Mouse (Mus musculus) intestine, embryonic 15.5 days (tissue): Measurements from ENCODE around the gene Hunk. TPM values are rescaled to one million over a fixed set of nuclear protein-coding genes. Genes with fewer than 3 reads are reported as not detected.
A peak's percentile ranks its signal among the peaks of the same experiment; 100 is the strongest.

Experiments used
- ATAC-seq: fragments of 200-750 bp; cut with Nextera tagmentation; 2 replicates; pipeline ENCODE4 v1.8.0; 2017; ENCODE audit warnings: moderate TSS enrichment, moderate library complexity
- H3K27ac ChIP-seq: fragments of 300-500 bp; sonication (generic); 2 replicates; pipeline ENCODE4 v1.5.1; 2015; ENCODE audit warnings: mild to moderate bottlenecking, inconsistent platforms
- H3K27me3 ChIP-seq: fragments of 300-500 bp; sonication (generic); replicated peaks from 2 replicates; pipeline ENCODE4 v1.6.1; 2015; ENCODE audit warnings: inconsistent platforms
- H3K36me3 ChIP-seq: fragments of 300-500 bp; sonication (generic); 2 replicates; pipeline ENCODE4 v1.6.1; 2015; ENCODE audit warnings: inconsistent platforms
- H3K4me1 ChIP-seq: fragments of 300-500 bp; sonication (generic); replicated peaks from 2 replicates; pipeline ENCODE4 v1.6.1; 2015; ENCODE audit warnings: inconsistent platforms
- H3K4me2 ChIP-seq: fragments of 300-500 bp; sonication (generic); replicated peaks from 2 replicates; pipeline ENCODE4 v1.6.1; 2015; ENCODE audit warnings: mild to moderate bottlenecking, inconsistent platforms
- H3K4me3 ChIP-seq: fragments of 300-500 bp; sonication (generic); replicated peaks from 2 replicates; pipeline ENCODE4 v1.5.1; 2015; ENCODE audit warnings: inconsistent platforms
- H3K9ac ChIP-seq: fragments of 300-500 bp; sonication (generic); 2 replicates; pipeline ENCODE4 v1.6.1; 2015; ENCODE audit warnings: inconsistent platforms
- H3K9me3 ChIP-seq: fragments of 300-500 bp; sonication (generic); 2 replicates; pipeline ENCODE4 v1.6.1; 2016; ENCODE audit warnings: inconsistent platforms
- WGBS: fragments of 180-500 bp; shearing (Covaris S2); methylation state at CpG from one replicate; pipeline ENCODE4 v1.1.7; 2015; 5-methylcytosine and 5-hydroxymethylcytosine counted together
- polyA plus RNA-seq: library from polyadenylated mRNA; unstranded; fragments of >200 nt; fragmentation: Nextera tagmentation; extraction: Ambion mirVana; gene quantifications from 2 replicates; pipeline ENCODE4 v1.2.1, GENCODE M21; 2015

The Hunk gene
- polyA plus RNA-seq, 1 experiment from 2014 or later = 6.5 TPM

DNA sequence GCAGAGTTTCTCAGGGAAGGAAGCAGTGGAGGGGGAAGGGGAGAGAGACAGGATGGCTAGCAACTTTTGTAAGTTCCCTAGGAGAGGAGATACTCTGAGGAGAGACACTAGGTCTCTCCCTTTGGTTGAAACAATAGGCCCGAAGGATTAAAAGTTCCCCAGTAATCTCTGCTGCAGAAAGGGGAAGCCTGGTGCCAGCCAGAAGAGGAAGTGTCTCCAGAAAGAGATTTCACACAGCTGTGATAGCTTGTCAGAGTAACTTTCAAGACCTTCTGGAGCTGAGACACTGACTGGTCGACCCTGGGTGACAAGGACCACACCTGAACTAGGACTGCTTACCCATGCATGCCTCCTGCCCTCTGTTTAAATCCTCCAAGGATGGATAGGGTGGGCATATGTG is 11.1 kb downstream of the Hunk start:
- Histone ChIP-seq H3K9me3 (no peaks in the 10 kb centered on the region), H3K36me3 (0 out of 2 replicates have a peak, but pooled peaks cover 3% of the 10 kb centered on the region), H3K27me3 (no peaks in the 10 kb centered on the region), H3K27ac (no peak overlapping the region), H3K4me2 (no peak overlapping the region), H3K4me1 (peaks cover 20% of the 10 kb centered on the region), H3K4me3 (no peak overlapping the region), H3K9ac (no peak overlapping the region)
- no peak for ATAC-seq
- WGBS = 46% methylated on average over 2 of the region's 2 CpGs

DNA sequence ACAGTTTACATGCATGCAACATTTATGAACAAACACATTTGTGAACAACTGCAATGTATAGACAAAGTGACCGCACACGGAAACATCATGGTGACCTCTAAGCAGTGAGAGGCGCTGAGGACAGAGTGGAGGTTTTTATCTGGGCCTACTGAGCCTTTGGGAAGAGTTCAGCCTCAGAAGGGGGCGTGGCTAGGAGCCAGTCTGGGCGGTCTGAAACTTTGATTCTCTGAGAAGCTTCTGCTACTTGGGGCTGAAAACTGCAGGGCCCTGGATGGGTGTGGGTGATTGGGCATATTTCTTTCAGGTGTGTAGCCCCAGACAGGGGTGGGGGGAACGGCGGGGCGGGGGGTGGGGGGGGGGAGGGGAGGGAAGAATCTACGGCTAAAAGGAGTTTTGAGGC is 14.5 kb downstream of the Hunk start:
- no peak overlapping the region for H3K9ac ChIP-seq
- peak; percentile 74 for ATAC-seq
- H3K27me3 ChIP-seq = no peaks in the 10 kb centered on the region
- peaks cover 20% of the 10 kb centered on the region for H3K4me1 ChIP-seq
- H3K9me3 ChIP-seq = no peaks in the 10 kb centered on the region
- peak overlapping the region; percentile 48 for H3K27ac ChIP-seq
- 9% methylated on average over 6 of the region's 9 CpGs for WGBS
- peak overlapping the region; percentile 26; the same call in 1 of the 2 replicates for H3K4me2 ChIP-seq
- H3K4me3 ChIP-seq = no peak overlapping the region
- H3K36me3 ChIP-seq = no peaks in the 10 kb centered on the region

DNA sequence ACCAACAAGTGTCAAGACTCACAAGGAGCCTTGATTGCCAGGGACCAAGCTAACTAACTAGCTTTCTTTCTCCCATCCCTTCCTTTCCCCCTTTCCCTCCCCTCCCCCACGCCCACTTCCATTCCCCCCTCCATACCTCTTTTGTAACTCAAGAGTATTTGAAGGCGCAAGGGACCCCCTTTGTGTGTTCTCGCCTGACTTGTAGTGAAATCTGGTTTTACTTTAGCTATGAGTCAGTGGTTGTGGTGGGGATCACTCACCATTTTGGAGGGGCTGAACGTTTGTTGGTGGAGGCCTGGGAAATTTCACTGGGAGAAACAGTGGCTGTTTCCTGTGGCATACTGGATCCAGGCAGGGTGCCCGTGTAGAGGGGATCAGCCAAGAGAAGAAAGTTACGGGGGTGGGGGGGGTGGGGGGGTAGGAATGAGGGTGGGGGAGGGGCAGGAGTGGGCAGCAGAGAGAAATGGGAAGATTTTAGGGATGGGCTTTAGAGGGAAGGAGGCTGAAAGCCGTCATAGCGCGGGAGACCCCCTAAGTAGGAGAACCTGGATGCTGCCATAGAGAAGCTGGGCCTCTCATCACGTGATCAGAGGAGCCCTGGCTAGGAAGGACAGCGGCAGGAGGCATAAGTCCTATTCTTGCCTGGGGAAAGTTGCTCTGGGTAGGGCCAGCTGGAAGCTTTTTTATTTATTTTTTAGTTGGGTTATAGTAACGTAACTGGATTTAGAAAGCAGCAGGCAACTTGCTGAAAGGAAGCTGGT is 15.3 kb downstream of the Hunk start:
- no peak overlapping the region for H3K4me2 ChIP-seq
- no peaks in the 10 kb centered on the region for H3K36me3 ChIP-seq
- H3K4me1 ChIP-seq = peaks cover 20% of the 10 kb centered on the region
- 35% methylated on average over 12 of the region's 12 CpGs for WGBS
- no peaks in the 10 kb centered on the region for H3K27me3 ChIP-seq
- peak; percentile 35; the same call in 1 of the 2 replicates for ATAC-seq
- no peaks in the 10 kb centered on the region for H3K9me3 ChIP-seq
- H3K9ac ChIP-seq = no peak overlapping the region
- H3K4me3 ChIP-seq = no peak overlapping the region
- H3K27ac ChIP-seq = peak overlapping the region; percentile 48

DNA sequence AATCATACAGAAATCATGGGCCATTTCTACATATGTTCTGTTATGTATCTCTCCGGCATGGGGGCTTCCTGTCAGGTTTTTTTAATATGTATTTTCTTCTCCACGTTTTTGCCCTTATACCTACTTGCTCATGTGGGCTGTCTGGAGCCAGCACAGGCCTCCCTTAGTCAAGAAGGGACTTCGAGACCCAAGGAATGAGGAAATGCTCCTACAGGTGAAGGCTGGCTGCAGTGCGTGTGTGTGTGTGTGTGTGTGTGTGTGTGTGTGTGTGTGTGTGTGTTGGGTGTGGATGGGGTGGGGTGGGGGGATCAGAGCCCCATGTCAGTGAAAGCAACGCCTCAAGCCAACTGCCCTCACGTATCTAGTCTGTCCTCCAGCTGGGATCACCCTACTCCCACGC is 16.5 kb downstream of the Hunk start:
- H3K9ac ChIP-seq = no peak overlapping the region
- H3K27ac ChIP-seq = peak overlapping the region; percentile 28; the same call in 1 of the 2 replicates
- no peaks in the 10 kb centered on the region for H3K27me3 ChIP-seq
- no peak overlapping the region for H3K4me3 ChIP-seq
- H3K9me3 ChIP-seq = no peaks in the 10 kb centered on the region
- no peaks in the 10 kb centered on the region for H3K36me3 ChIP-seq
- WGBS = 68% methylated on average over 7 of the region's 7 CpGs
- peaks cover 20% of the 10 kb centered on the region for H3K4me1 ChIP-seq
- peak; percentile 59 for ATAC-seq
- no peak overlapping the region for H3K4me2 ChIP-seq

DNA sequence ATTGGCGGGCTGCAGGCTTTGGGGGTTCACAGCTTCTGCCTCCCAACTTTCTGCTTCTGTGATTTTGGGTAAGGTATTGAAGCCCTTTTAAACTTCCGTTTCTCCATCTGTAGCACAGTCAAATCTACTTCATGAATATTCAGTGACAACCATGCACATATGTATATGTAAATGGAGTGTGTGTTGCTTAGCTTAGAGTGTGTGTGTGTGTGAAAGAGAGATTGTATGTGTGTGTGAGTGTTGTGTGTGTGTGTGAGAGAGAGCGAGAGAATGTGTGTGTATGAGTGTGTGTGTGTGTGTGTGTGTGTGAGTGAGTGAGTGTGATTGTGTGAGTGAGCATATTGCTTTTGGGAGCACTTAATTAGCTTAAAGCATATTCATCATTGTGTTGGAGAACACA is 19.4 kb downstream of the Hunk start:
- 90% methylated on average over 3 of the region's 3 CpGs for WGBS

DNA sequence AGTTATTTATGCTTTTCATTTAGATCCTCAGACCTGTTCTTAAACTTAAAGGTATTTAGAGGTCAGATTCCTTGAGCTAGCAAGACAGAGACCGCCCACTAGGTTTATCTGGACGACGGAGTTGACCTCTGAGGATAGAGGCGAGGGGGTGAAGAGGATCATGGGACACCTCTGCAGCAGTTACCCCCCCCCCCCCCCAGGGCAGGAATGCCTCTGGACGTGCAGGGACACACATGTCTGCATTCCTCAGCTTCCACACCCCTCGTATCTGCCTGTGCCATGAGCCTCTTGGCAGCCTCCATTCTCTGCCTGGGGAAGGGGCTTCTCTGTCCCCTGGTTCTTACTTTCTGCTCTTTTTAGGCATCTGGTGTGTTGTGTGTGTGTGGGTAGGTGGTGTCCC is 19.8 kb downstream of the Hunk start:
- H3K4me1 ChIP-seq = peaks cover 28% of the 10 kb centered on the region
- no peak overlapping the region for H3K4me3 ChIP-seq
- H3K27me3 ChIP-seq = no peaks in the 10 kb centered on the region
- 0 out of 2 replicates have a peak overlapping the region, but pooled peaks have one; percentile 27 for H3K27ac ChIP-seq
- ATAC-seq = peak; percentile 52
- H3K36me3 ChIP-seq = no peaks in the 10 kb centered on the region
- 29% methylated on average over 6 of the region's 6 CpGs for WGBS
- no peak overlapping the region for H3K4me2 ChIP-seq
- no peaks in the 10 kb centered on the region for H3K9me3 ChIP-seq
- no peak overlapping the region for H3K9ac ChIP-seq

More for the DNA sequence above, 19.4 kb downstream of the Hunk start:
- Histone ChIP-seq H3K9ac (no peak overlapping the region), H3K4me1 (peaks cover 29% of the 10 kb centered on the region), H3K27ac (no peak overlapping the region), H3K9me3 (no peaks in the 10 kb centered on the region), H3K4me3 (no peak overlapping the region), H3K36me3 (no peaks in the 10 kb centered on the region), H3K27me3 (no peaks in the 10 kb centered on the region), H3K4me2 (no peak overlapping the region)
- no peak for ATAC-seq

DNA sequence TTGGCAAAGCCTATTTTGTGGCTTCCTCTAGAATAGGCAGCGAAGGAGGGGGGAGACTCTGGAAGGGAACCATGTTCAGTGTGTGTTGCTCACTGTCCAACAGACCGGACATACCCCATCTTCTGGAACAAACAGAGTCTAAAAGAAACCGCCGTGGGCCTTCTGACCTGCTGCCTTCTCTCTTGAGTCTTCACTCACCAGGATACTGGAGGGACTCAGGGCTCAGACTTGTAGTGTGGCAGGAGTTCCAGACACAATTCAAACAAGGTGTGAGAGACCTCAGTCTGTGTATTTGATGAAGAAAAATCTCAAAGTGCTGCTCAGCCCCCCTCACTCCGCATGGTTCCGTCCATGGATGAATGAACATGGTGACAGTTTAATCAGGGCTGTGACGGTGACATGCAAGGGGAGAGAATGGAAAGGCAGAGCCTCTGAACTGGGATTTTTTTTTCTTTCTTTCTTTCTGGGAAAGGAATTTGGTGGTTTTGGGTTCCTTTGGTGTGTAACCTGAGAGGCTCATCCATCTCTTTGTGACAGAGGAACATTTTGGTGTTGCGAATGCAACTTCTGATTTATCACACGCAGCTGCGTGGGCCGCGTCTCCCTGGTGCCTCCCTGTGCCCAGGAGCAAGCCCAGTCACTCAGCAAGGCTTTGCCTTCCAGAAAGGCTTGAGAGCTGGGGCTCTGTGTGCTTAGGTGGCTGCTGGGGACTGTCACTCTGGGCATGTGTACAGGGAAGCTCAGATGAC is 21.9 kb downstream of the Hunk start:
- no peak overlapping the region for H3K4me2 ChIP-seq
- no peak overlapping the region for H3K4me3 ChIP-seq
- WGBS = 46% methylated on average over 12 of the region's 12 CpGs
- ATAC-seq = no peak
- no peak overlapping the region for H3K9ac ChIP-seq
- peaks cover 16% of the 10 kb centered on the region; the same call in 1 of the 2 replicates for H3K4me1 ChIP-seq
- no peaks in the 10 kb centered on the region for H3K9me3 ChIP-seq
- no peak overlapping the region for H3K27ac ChIP-seq
- no peaks in the 10 kb centered on the region for H3K36me3 ChIP-seq
- no peaks in the 10 kb centered on the region for H3K27me3 ChIP-seq

DNA sequence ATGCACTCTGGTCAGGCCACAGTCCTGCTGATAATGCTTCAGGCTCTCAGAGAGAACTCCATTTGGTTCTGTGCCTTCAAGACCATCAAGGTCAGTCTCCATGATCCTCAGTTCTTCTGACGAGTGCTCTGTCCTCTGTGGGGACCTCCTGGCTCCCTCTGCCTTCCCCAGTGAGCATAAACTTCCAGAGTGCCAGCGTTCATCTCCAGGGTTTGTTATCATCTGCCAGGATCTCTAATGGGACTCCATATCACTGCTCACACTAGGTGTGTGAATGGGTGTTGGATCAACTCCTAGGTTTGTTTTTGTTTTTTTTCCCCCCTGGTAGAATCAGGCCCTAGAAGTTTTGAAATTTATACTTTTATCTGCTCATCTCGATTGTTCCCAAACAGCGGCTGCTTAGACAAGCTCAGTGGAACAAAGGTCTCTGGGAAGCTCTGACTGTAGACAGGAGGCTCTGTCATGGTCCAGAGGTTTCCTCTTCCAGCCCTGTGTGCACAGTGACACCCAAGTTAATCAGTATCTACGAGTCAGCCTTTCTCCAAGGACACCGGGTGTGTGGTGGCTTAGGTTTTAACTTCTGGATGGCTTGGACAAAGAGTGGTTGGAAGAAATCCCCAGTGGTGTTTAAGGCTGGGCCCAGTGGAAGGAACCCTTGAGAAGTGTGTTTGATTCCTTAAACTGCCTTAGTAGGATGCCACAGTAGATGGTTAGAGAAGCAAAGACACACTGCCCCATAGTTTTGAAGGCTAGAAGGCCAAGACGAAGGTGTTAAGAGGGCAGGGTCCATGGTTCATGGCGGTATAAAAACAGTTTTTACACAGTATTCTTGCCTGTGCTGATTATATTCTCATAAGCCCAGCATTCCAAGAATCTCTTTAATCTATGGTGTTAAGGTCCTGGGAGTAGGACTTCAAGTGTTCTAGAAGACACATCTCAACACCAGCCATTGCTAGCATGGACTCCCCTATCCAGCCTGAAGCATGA is 26.6 kb downstream of the Hunk start:
- Histone ChIP-seq H3K36me3 (peaks cover 2% of the 10 kb centered on the region; the same call in 1 of the 2 replicates), H3K27ac (peak overlapping the region; percentile 74), H3K4me2 (no peak overlapping the region), H3K9me3 (no peaks in the 10 kb centered on the region), H3K27me3 (no peaks in the 10 kb centered on the region), H3K4me1 (peaks cover 14% of the 10 kb centered on the region), H3K4me3 (no peak overlapping the region), H3K9ac (no peak overlapping the region)
- ATAC-seq = peak; percentile 96
- WGBS = 63% methylated on average over 8 of the region's 8 CpGs

DNA sequence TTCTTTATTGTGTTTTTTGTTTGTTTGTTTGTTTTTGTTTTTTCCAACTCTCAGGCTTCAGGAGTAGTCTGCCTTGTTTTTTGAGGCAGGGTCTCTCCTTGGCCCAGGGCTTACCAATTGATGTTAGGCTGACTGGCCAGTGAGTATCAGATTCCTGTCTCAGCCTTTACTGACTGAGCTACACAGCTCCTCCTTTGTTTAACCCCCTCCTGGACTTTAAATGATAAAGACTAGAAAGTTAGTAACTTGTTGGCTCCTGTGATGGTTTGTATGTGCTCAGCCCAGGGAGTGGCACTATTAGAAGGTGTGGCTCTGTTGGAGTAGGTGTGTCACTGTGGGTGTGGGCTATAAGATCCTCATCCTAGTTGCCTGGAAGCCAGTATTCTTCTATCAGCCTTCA is 30.8 kb downstream of the Hunk start:
- ATAC-seq = no peak
- no peak overlapping the region for H3K4me3 ChIP-seq
- no peaks in the 10 kb centered on the region for H3K9me3 ChIP-seq
- H3K27ac ChIP-seq = no peak overlapping the region
- no peaks in the 10 kb centered on the region for H3K27me3 ChIP-seq
- H3K9ac ChIP-seq = no peak overlapping the region
- peaks cover 31% of the 10 kb centered on the region for H3K4me1 ChIP-seq
- H3K36me3 ChIP-seq = peaks cover 2% of the 10 kb centered on the region; the same call in 1 of the 2 replicates
- no peak overlapping the region for H3K4me2 ChIP-seq

DNA sequence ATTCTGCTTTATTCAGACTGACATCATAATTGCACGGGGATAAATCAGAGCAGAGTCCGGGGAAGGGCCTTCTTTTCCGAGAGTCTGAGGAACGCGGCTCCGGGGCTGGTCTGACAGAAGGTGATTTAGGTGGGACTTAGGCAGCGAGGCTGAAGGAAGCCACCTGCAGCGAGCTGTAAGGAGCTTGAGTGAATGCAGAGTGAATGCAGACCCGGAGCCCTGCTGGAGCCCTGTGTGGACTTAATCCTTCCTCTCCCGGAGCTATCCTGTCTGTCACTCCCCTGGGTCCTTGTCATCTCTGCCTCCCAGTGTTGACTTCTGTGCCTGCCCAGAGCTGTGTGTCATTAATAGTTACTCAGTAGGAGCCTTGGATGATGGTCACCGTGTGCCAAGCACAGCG is 32.8 kb downstream of the Hunk start:
- Histone ChIP-seq H3K9me3 (no peaks in the 10 kb centered on the region), H3K4me1 (peaks cover 42% of the 10 kb centered on the region), H3K27me3 (no peaks in the 10 kb centered on the region), H3K4me3 (no peak overlapping the region), H3K4me2 (no peak overlapping the region; the same call in 1 of the 2 replicates), H3K36me3 (peaks cover 2% of the 10 kb centered on the region; the same call in 1 of the 2 replicates), H3K27ac (no peak overlapping the region), H3K9ac (no peak overlapping the region)
- 16% methylated on average over 12 of the region's 12 CpGs for WGBS
- peak; percentile 46 for ATAC-seq

DNA sequence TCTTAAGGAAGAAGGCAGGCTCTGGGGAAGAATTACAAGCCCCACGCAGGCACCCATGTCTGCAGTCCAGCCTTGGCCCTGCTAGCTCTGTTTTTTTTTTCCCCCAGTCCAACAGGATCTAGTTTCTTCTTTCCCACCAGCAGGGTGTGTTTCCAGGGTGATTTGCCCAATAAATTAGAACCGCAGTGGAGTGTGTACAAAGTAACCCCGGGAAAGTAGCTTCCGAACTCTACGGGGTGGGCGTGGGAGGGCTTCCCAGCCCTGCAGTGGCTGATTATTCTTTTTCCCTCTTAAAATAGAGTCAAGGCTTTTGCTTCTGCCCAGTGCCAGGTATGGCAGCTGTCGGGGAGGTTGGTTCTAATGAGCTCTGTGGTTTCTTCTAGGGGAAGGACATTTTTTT is 35.3 kb downstream of the Hunk start:
- peaks cover 50% of the 10 kb centered on the region for H3K4me1 ChIP-seq
- no peaks in the 10 kb centered on the region for H3K27me3 ChIP-seq
- H3K4me2 ChIP-seq = peak overlapping the region; percentile 11; the same call in 1 of the 2 replicates
- no peaks in the 10 kb centered on the region for H3K9me3 ChIP-seq
- H3K9ac ChIP-seq = no peak overlapping the region
- peak overlapping the region; percentile 52; the same call in 1 of the 2 replicates for H3K27ac ChIP-seq
- H3K36me3 ChIP-seq = no peaks in the 10 kb centered on the region; the same call in 1 of the 2 replicates
- no peak overlapping the region for H3K4me3 ChIP-seq
- 21% methylated on average over 7 of the region's 7 CpGs for WGBS
- no peak for ATAC-seq
